Mouse (Mus musculus) erythroblast, embryonic 14.5 days (primary cell): ENCODE data around the gene Zfp839. TPM values are rescaled to one million over a fixed set of nuclear protein-coding genes. Genes with fewer than 3 reads are reported as not detected.

Experiments
- H3K27me3 ChIP-seq: 2 replicates; pipeline ENCODE4 v1.6.1; 2012; ENCODE audit warnings: inconsistent platforms; ENCODE audit not compliant: control insufficient read depth
- H3K36me3 ChIP-seq: 2 replicates; pipeline ENCODE4 v1.6.1; 2012; ENCODE audit warnings: mild to moderate bottlenecking, inconsistent platforms; ENCODE audit not compliant: control insufficient read depth
- H3K4me1 ChIP-seq: 2 replicates; pipeline ENCODE4 v1.6.1; 2012; ENCODE audit warnings: inconsistent platforms; ENCODE audit not compliant: control insufficient read depth
- H3K4me3 ChIP-seq: replicated peaks from 2 replicates; pipeline ENCODE3; 2012; ENCODE audit warnings: moderate library complexity, mild to moderate bottlenecking, inconsistent platforms
- H3K9me3 ChIP-seq: 2 replicates; pipeline ENCODE4 v1.6.1; 2012; ENCODE audit warnings: low read length, inconsistent platforms, mixed read lengths; ENCODE audit not compliant: control insufficient read depth
- GATA1 ChIP-seq: IDR thresholded peaks from 2 replicates; pipeline ENCODE4 v1.6.1; 2012; ENCODE audit warnings: low read length, inconsistent platforms, mixed read lengths
- TAL1 ChIP-seq: IDR thresholded peaks from 3 replicates; pipeline ENCODE4 v1.6.1; 2012; ENCODE audit warnings: low read length, inconsistent platforms, mixed read lengths
- polyA plus RNA-seq: library from polyadenylated mRNA; stranded (reverse); fragments of >175 nt; gene quantifications from 2 replicates; pipeline ENCODE4 v1.2.3, GENCODE M21; 2012

Zfp839 gene
- polyA plus RNA-seq, 1 experiment: 0.13 TPM

- Histone ChIP-seq H3K4me1 (no peaks in the 10 kb centered on the region; the same call in 1 of the 2 replicates), H3K9me3 (peaks cover 6% of the 10 kb centered on the region)
- TF ChIP-seq GATA1 (no peak), TAL1 (no peak)
Observed at GRCm38 (mm10) chr12:110813624-110814023, 36.4 kb upstream of the Zfp839 start.

GRCm38 (mm10) chr12:110814924-110815323, 35.1 kb upstream of the Zfp839 start:
- no peak for TF ChIP-seq TAL1
- TF ChIP-seq GATA1: no peak
- Histone ChIP-seq H3K4me3 (no peak overlapping the region), H3K9me3 (peaks cover 6% of the 10 kb centered on the region), H3K4me1 (no peaks in the 10 kb centered on the region; the same call in 1 of the 2 replicates), H3K27me3 (no peaks in the 10 kb centered on the region), H3K36me3 (no peaks in the 10 kb centered on the region)

More at GRCm38 (mm10) chr12:110813624-110814023, 36.4 kb upstream of the Zfp839 start:
- Histone ChIP-seq H3K4me3 (no peak overlapping the region), H3K27me3 (no peaks in the 10 kb centered on the region), H3K36me3 (no peaks in the 10 kb centered on the region)

GRCm38 (mm10) chr12:110816833-110817232, 33.2 kb upstream of the Zfp839 start:
- Histone ChIP-seq H3K27me3 (no peaks in the 10 kb centered on the region), H3K36me3 (no peaks in the 10 kb centered on the region), H3K4me1 (no peaks in the 10 kb centered on the region; the same call in 1 of the 2 replicates), H3K9me3 (peaks cover 6% of the 10 kb centered on the region), H3K4me3 (no peak overlapping the region)
- no peak for TF ChIP-seq GATA1
- TF ChIP-seq TAL1: no peak

- Histone ChIP-seq H3K9me3 (peaks cover 6% of the 10 kb centered on the region), H3K27me3 (no peaks in the 10 kb centered on the region), H3K36me3 (no peaks in the 10 kb centered on the region), H3K4me1 (no peaks in the 10 kb centered on the region; the same call in 1 of the 2 replicates), H3K4me3 (no peak overlapping the region)
- TF ChIP-seq TAL1: no peak
- TF ChIP-seq GATA1: no peak
Observed at GRCm38 (mm10) chr12:110819367-110819766, 30.7 kb upstream of the Zfp839 start.

- Histone ChIP-seq H3K36me3 (no peaks in the 10 kb centered on the region), H3K4me3 (no peak overlapping the region)
Observed at GRCm38 (mm10) chr12:110821787-110822186, 28.3 kb upstream of the Zfp839 start.

GRCm38 (mm10) chr12:110822366-110822765, 27.7 kb upstream of the Zfp839 start:
- Histone ChIP-seq H3K36me3 (no peaks in the 10 kb centered on the region), H3K27me3 (no peaks in the 10 kb centered on the region), H3K9me3 (peaks cover 6% of the 10 kb centered on the region), H3K4me1 (no peaks in the 10 kb centered on the region), H3K4me3 (no peak overlapping the region)
- TF ChIP-seq TAL1 (no peak), GATA1 (no peak)

More at GRCm38 (mm10) chr12:110821787-110822186, 28.3 kb upstream of the Zfp839 start:
- Histone ChIP-seq H3K9me3 (peaks cover 6% of the 10 kb centered on the region), H3K4me1 (no peaks in the 10 kb centered on the region), H3K27me3 (no peaks in the 10 kb centered on the region)
- TF ChIP-seq TAL1 (no peak), GATA1 (no peak)

GRCm38 (mm10) chr12:110828908-110829307, 21.1 kb upstream of the Zfp839 start:
- Histone ChIP-seq H3K4me3 (no peak overlapping the region), H3K27me3 (no peaks in the 10 kb centered on the region), H3K4me1 (no peaks in the 10 kb centered on the region), H3K36me3 (no peaks in the 10 kb centered on the region), H3K9me3 (no peaks in the 10 kb centered on the region)
- no peak for TF ChIP-seq TAL1
- no peak for TF ChIP-seq GATA1

GRCm38 (mm10) chr12:110830293-110831024, 19.6 kb upstream of the Zfp839 start:
- no peaks in the 10 kb centered on the region for H3K9me3 ChIP-seq
- H3K4me1 ChIP-seq: no peaks in the 10 kb centered on the region
- no peak overlapping the region for H3K4me3 ChIP-seq
- TF ChIP-seq GATA1 (no peak), TAL1 (no peak)
- H3K36me3 ChIP-seq: no peaks in the 10 kb centered on the region
- H3K27me3 ChIP-seq: peaks cover 3% of the 10 kb centered on the region; the same call in 1 of the 2 replicates

GRCm38 (mm10) chr12:110835182-110835581, 14.9 kb upstream of the Zfp839 start:
- TF ChIP-seq GATA1: no peak
- TF ChIP-seq TAL1: no peak
- no peaks in the 10 kb centered on the region for H3K36me3 ChIP-seq
- H3K27me3 ChIP-seq: peaks cover 30% of the 10 kb centered on the region
- H3K4me1 ChIP-seq: peaks cover 4% of the 10 kb centered on the region
- no peak overlapping the region for H3K4me3 ChIP-seq
- H3K9me3 ChIP-seq: no peaks in the 10 kb centered on the region
